Mouse (Mus musculus): ENCODE measurements around the gene Krt80. TPM values are rescaled to one million over a fixed set of nuclear protein-coding genes. Genes with fewer than 3 reads are reported as not detected.
A peak's percentile ranks its signal among the peaks of the same experiment; 100 is the strongest.
"Not testable (repeated sequence)": the region's sequence is repeated elsewhere in the genome, so short reads cannot be mapped to it uniquely, and the experiment has no call there.

Gene Krt80
- polyA plus RNA-seq, 1 experiment from 2014 or later, result 22.6 TPM

- WGBS, result 55% methylated on average over 4 of the region's 4 CpGs
- H3K36me3 ChIP-seq, result no peaks in the 10 kb centered on the region
- H3K27me3 ChIP-seq, result peaks cover 6% of the 10 kb centered on the region; the same call in 1 of the 2 replicates
- no peak overlapping the region for H3K4me2 ChIP-seq
- no peaks in the 10 kb centered on the region for H3K9me3 ChIP-seq
- H3K4me3 ChIP-seq, result no peak overlapping the region
- peak overlapping the region; percentile 74 for H3K27ac ChIP-seq
- ATAC-seq (ENCODE audit: insufficient number of reproducible peaks, low FRiP score, low TSS enrichment, low read depth), result no peak
- peaks cover 50% of the 10 kb centered on the region for H3K4me1 ChIP-seq
- H3K9ac ChIP-seq, result no peak overlapping the region
Observed at GRCm38 (mm10) chr15:101333648-101334047, 36.3 kb downstream of the Krt80 start.

GRCm38 (mm10) chr15:101333165-101333564 lies 36.8 kb downstream of the Krt80 start:
- peak overlapping the region; percentile 74 for H3K27ac ChIP-seq

GRCm38 (mm10) chr15:101332370-101332769 lies 37.6 kb downstream of the Krt80 start:
- H3K9ac ChIP-seq, result no peak overlapping the region

More at GRCm38 (mm10) chr15:101333165-101333564, 36.8 kb downstream of the Krt80 start:
- H3K4me3 ChIP-seq, result no peak overlapping the region
- H3K27me3 ChIP-seq, result peaks cover 6% of the 10 kb centered on the region; the same call in 1 of the 2 replicates
- no peaks in the 10 kb centered on the region for H3K36me3 ChIP-seq
- 0% methylated on average over 1 of the region's 1 CpGs for WGBS
- no peaks in the 10 kb centered on the region for H3K9me3 ChIP-seq
- peaks cover 46% of the 10 kb centered on the region for H3K4me1 ChIP-seq
- no peak overlapping the region for H3K9ac ChIP-seq
- no peak overlapping the region for H3K4me2 ChIP-seq
- ATAC-seq (ENCODE audit: insufficient number of reproducible peaks, low FRiP score, low TSS enrichment, low read depth), result no peak

GRCm38 (mm10) chr15:101331090-101331489 lies 38.9 kb downstream of the Krt80 start:
- Histone ChIP-seq H3K4me2 (no peak overlapping the region), H3K4me1 (peaks cover 37% of the 10 kb centered on the region), H3K9ac (no peak overlapping the region), H3K9me3 (no peaks in the 10 kb centered on the region), H3K27ac (0 out of 2 replicates have a peak overlapping the region, but pooled peaks have one; percentile 18), H3K4me3 (no peak overlapping the region), H3K27me3 (no peaks in the 10 kb centered on the region), H3K36me3 (no peaks in the 10 kb centered on the region)
- ATAC-seq (ENCODE audit: insufficient number of reproducible peaks, low FRiP score, low TSS enrichment, low read depth), result no peak
- WGBS, result 68% methylated on average over 4 of the region's 4 CpGs

More at GRCm38 (mm10) chr15:101332370-101332769, 37.6 kb downstream of the Krt80 start:
- no peak for ATAC-seq (ENCODE audit: insufficient number of reproducible peaks, low FRiP score, low TSS enrichment, low read depth)
- Histone ChIP-seq H3K36me3 (no peaks in the 10 kb centered on the region), H3K27ac (peak overlapping the region; percentile 74; the same call in 1 of the 2 replicates), H3K9me3 (no peaks in the 10 kb centered on the region), H3K4me1 (peaks cover 44% of the 10 kb centered on the region), H3K4me2 (no peak overlapping the region), H3K4me3 (no peak overlapping the region), H3K27me3 (peaks cover 6% of the 10 kb centered on the region; the same call in 1 of the 2 replicates)
- WGBS, result 52% methylated on average over 4 of the region's 4 CpGs

- WGBS, result 71% methylated on average over 3 of the region's 3 CpGs
Observed at GRCm38 (mm10) chr15:101329564-101329892, 40.4 kb downstream of the Krt80 start.

GRCm38 (mm10) chr15:101328876-101329563 lies 40.9 kb downstream of the Krt80 start:
- Histone ChIP-seq H3K36me3 (no peaks in the 10 kb centered on the region), H3K4me2 (no peak overlapping the region), H3K9ac (no peak overlapping the region), H3K27ac (peak overlapping the region; percentile 11; the same call in 1 of the 2 replicates), H3K27me3 (no peaks in the 10 kb centered on the region), H3K4me1 (peaks cover 35% of the 10 kb centered on the region), H3K4me3 (no peak overlapping the region), H3K9me3 (no peaks in the 10 kb centered on the region)
- 57% methylated on average over 3 of the region's 3 CpGs for WGBS
- ATAC-seq (ENCODE audit: insufficient number of reproducible peaks, low FRiP score, low TSS enrichment, low read depth), result no peak

More at GRCm38 (mm10) chr15:101329564-101329892, 40.4 kb downstream of the Krt80 start:
- Histone ChIP-seq H3K36me3 (no peaks in the 10 kb centered on the region), H3K4me2 (no peak overlapping the region), H3K4me3 (no peak overlapping the region), H3K9me3 (no peaks in the 10 kb centered on the region), H3K27ac (0 out of 2 replicates have a peak overlapping the region, but pooled peaks have one; percentile 11), H3K9ac (no peak overlapping the region), H3K27me3 (no peaks in the 10 kb centered on the region), H3K4me1 (peaks cover 35% of the 10 kb centered on the region)
- no peak for ATAC-seq (ENCODE audit: insufficient number of reproducible peaks, low FRiP score, low TSS enrichment, low read depth)

- H3K4me3 ChIP-seq, result no peak overlapping the region
Observed at GRCm38 (mm10) chr15:101327282-101327681, 42.7 kb downstream of the Krt80 start.

GRCm38 (mm10) chr15:101325991-101326534 lies 43.9 kb downstream of the Krt80 start:
- no peak for ATAC-seq (ENCODE audit: insufficient number of reproducible peaks, low FRiP score, low TSS enrichment, low read depth)
- Histone ChIP-seq H3K9me3 (no peaks in the 10 kb centered on the region), H3K27me3 (no peaks in the 10 kb centered on the region), H3K27ac (peak overlapping the region; percentile 28; the same call in 1 of the 2 replicates), H3K36me3 (no peaks in the 10 kb centered on the region), H3K4me2 (no peak overlapping the region), H3K9ac (no peak overlapping the region), H3K4me1 (peaks cover 13% of the 10 kb centered on the region; the same call in 1 of the 2 replicates), H3K4me3 (no peak overlapping the region)
- WGBS, result 45% methylated on average over 10 of the region's 10 CpGs

More at GRCm38 (mm10) chr15:101327282-101327681, 42.7 kb downstream of the Krt80 start:
- Histone ChIP-seq H3K9me3 (no peaks in the 10 kb centered on the region), H3K36me3 (no peaks in the 10 kb centered on the region), H3K4me2 (no peak overlapping the region), H3K27me3 (no peaks in the 10 kb centered on the region), H3K27ac (peak overlapping the region; percentile 28; the same call in 1 of the 2 replicates), H3K4me1 (peaks cover 25% of the 10 kb centered on the region), H3K9ac (no peak overlapping the region)
- 7% methylated on average over 6 of the region's 6 CpGs for WGBS
- ATAC-seq (ENCODE audit: insufficient number of reproducible peaks, low FRiP score, low TSS enrichment, low read depth), result no peak

- not testable (repeated sequence) for H3K36me3 ChIP-seq; H3K27ac ChIP-seq; H3K9ac ChIP-seq; H3K4me3 ChIP-seq; ATAC-seq (ENCODE audit: insufficient number of reproducible peaks, low FRiP score, low TSS enrichment, low read depth); H3K9me3 ChIP-seq; H3K4me2 ChIP-seq; H3K27me3 ChIP-seq
- peaks cover 10% of the 10 kb centered on the region; the same call in 1 of the 2 replicates for H3K4me1 ChIP-seq
Observed at GRCm38 (mm10) chr15:101324409-101324808, 45.6 kb downstream of the Krt80 start.

- Histone ChIP-seq H3K9ac (no peak overlapping the region), H3K4me2 (no peak overlapping the region), H3K27ac (no peak overlapping the region), H3K36me3 (no peaks in the 10 kb centered on the region), H3K9me3 (no peaks in the 10 kb centered on the region), H3K4me1 (peaks cover 6% of the 10 kb centered on the region; the same call in 1 of the 2 replicates), H3K27me3 (no peaks in the 10 kb centered on the region), H3K4me3 (no peak overlapping the region)
- WGBS, result 87% methylated on average over 5 of the region's 5 CpGs
- ATAC-seq (ENCODE audit: insufficient number of reproducible peaks, low FRiP score, low TSS enrichment, low read depth), result no peak
Observed at GRCm38 (mm10) chr15:101323511-101323910, 46.5 kb downstream of the Krt80 start.

GRCm38 (mm10) chr15:101322640-101323039 lies 47.3 kb downstream of the Krt80 start:
- H3K9me3 ChIP-seq, result no peaks in the 10 kb centered on the region
- H3K4me2 ChIP-seq, result no peak overlapping the region
- ATAC-seq (ENCODE audit: insufficient number of reproducible peaks, low FRiP score, low TSS enrichment, low read depth), result no peak
- H3K4me1 ChIP-seq, result peaks cover 6% of the 10 kb centered on the region; the same call in 1 of the 2 replicates
- no peaks in the 10 kb centered on the region for H3K36me3 ChIP-seq
- no peaks in the 10 kb centered on the region for H3K27me3 ChIP-seq
- no peak overlapping the region for H3K9ac ChIP-seq
- H3K4me3 ChIP-seq, result no peak overlapping the region
- H3K27ac ChIP-seq, result no peak overlapping the region
- 82% methylated on average over 7 of the region's 7 CpGs for WGBS

- no peaks in the 10 kb centered on the region for H3K9me3 ChIP-seq
- H3K36me3 ChIP-seq, result no peaks in the 10 kb centered on the region
- no peak overlapping the region for H3K4me3 ChIP-seq
- H3K27ac ChIP-seq, result no peak overlapping the region
- ATAC-seq (ENCODE audit: insufficient number of reproducible peaks, low FRiP score, low TSS enrichment, low read depth), result no peak
- no peak overlapping the region for H3K4me2 ChIP-seq
- H3K4me1 ChIP-seq, result peaks cover 2% of the 10 kb centered on the region; the same call in 1 of the 2 replicates
- no peaks in the 10 kb centered on the region for H3K27me3 ChIP-seq
- no peak overlapping the region for H3K9ac ChIP-seq
- WGBS, result 84% methylated on average over 5 of the region's 5 CpGs
Observed at GRCm38 (mm10) chr15:101322106-101322505, 47.9 kb downstream of the Krt80 start.
